ENCODE assay signal across 9 mouse cellular contexts in the genomic region with DNA sequence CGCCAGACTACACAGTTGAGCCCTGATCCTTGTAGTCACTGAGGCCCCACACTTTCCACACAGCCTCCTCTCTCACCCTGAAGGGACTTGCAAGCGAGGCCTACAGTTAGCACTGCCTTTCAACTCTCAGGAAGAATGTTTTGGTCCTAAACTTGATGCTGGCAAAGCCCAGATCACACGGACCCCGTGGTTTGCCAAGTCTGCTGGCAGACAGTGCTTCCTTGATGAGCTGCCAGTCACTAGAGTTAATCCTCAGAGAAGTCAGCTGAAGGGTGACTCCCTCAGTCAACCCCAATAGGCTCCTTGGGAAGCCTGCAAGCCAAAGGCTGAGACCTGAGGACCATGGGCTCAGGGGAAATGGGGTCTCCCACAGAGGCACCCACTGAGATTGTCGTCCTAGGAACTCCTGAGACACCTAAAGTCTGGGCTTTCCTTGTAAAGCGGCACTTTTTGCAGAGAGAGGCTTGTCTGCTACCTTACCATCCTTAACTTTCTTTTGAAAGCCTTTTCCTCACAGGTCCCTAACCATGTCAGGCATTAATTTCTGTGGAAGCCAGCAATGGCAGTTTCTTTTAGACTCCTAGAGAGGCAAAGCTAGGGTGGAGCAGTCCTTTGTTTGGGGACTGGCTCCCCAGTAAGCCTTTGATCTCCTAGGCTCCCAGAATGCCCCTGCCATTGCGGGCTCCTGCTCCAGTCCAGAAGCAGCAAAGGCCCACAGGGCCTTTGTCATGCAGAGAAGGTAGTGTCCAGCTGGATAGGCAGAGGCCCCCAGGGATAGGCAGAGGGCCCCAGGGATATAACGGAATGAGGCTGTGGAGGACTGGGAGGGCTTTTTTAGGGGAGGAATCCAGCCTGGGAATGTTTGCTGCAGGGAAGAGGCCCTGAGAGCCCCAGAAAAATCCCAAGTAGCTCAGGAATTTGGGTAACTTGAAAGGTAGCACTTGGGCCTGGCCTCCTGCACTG. TPM values are rescaled to one million over a fixed set of nuclear protein-coding genes. Genes with fewer than 3 reads are reported as not detected.
DNase-seq lines count a peak whose midpoint lies in the region; ATAC-seq and TF ChIP-seq lines count a peak whose summit lies in the region.
"Had no signal": no experiment of that assay in that cellular context is flagged by ENCODE, and none has a peak within 500 bp of the region (broad histone marks: within the 10 kb centered on the region; RNA-seq: fewer than 3 reads in every experiment).

No protein-coding gene starts in this region.

- peak overlapping the region; percentile 66 for H3K27ac ChIP-seq in hindbrain, embryonic 12.5 days
- no peak overlapping the region; the same call in 1 of the 2 replicates for H3K27ac ChIP-seq in midbrain, embryonic 16.5 days (ENCODE audit: low read length)
- H3K27ac ChIP-seq in liver, embryonic 12.5 days = no peak overlapping the region

- peaks cover 28% of the 10 kb centered on the region for H3K4me1 ChIP-seq in E14TG2a.4 (replicated peaks; ENCODE audit: low read depth, low read length)
- H3K4me1 ChIP-seq in hindbrain, embryonic 12.5 days = peaks cover 20% of the 10 kb centered on the region
- H3K4me1 ChIP-seq in midbrain, embryonic 16.5 days (ENCODE audit: control insufficient read depth, insufficient read depth, low read length) = 0 out of 2 replicates have a peak, but pooled peaks cover 4% of the 10 kb centered on the region
- H3K4me1 ChIP-seq in liver, embryonic 12.5 days = no peaks in the 10 kb centered on the region

- WGBS in hindbrain, embryonic 12.5 days = 24% methylated on average over 8 of the region's 8 CpGs
- WGBS in midbrain, embryonic 16.5 days = 10% methylated on average over 8 of the region's 8 CpGs
- WGBS in liver, embryonic 12.5 days (ENCODE audit: insufficient replicate concordance) = 57% methylated on average over 8 of the region's 8 CpGs

- H3K36me3 ChIP-seq in E14TG2a.4 (ENCODE audit: insufficient read depth, low read length) = no peaks in the 10 kb centered on the region
- H3K36me3 ChIP-seq in hindbrain, embryonic 12.5 days = no peaks in the 10 kb centered on the region
- no peaks in the 10 kb centered on the region for H3K36me3 ChIP-seq in midbrain, embryonic 16.5 days (ENCODE audit: control insufficient read depth, insufficient read depth, low read length)
- no peaks in the 10 kb centered on the region for H3K36me3 ChIP-seq in liver, embryonic 12.5 days

- H3K9ac ChIP-seq in hindbrain, embryonic 12.5 days = no peak overlapping the region
- no peak overlapping the region for H3K9ac ChIP-seq in midbrain, embryonic 16.5 days (ENCODE audit: low read depth, low read length)
- no peak overlapping the region for H3K9ac ChIP-seq in liver, embryonic 12.5 days

- peak; percentile 16 for DNase-seq in adrenal gland, postnatal 25 days
- DNase-seq in adrenal gland, postnatal 4 days (ENCODE audit: low spot score in 2 of 2) = no peak
- DNase-seq in fibroblast of lung, adult 2 months (ENCODE audit: low read depth) = peak; percentile 61
- DNase-seq in ovary, postnatal 14 days (ENCODE audit: low spot score) = no peak

- ATAC-seq in hindbrain, embryonic 12.5 days (ENCODE audit: low FRiP score) = peak; percentile 79
- ATAC-seq in midbrain, embryonic 16.5 days = peak; percentile 63
- no peak for ATAC-seq in liver, embryonic 12.5 days

- H3K4me2 ChIP-seq in hindbrain, embryonic 12.5 days (replicated peaks) = no peak overlapping the region
- H3K4me2 ChIP-seq in midbrain, embryonic 16.5 days (ENCODE audit: low read length) = no peak overlapping the region
- H3K4me2 ChIP-seq in liver, embryonic 12.5 days = no peak overlapping the region

- no peak for TF ChIP-seq CTCF in E14TG2a.4 (conservative IDR thresholded peaks at IDR 0.05; ENCODE audit: low read length)

- H3K4me3 ChIP-seq in E14TG2a.4 (replicated peaks; ENCODE audit: low read length) = 0 out of 2 replicates have a peak overlapping the region, but pooled peaks have one; percentile 26
- no peak overlapping the region for H3K4me3 ChIP-seq in hindbrain, embryonic 12.5 days
- H3K4me3 ChIP-seq in midbrain, embryonic 16.5 days (ENCODE audit: low read depth, low read length) = no peak overlapping the region
- H3K4me3 ChIP-seq in liver, embryonic 12.5 days = no peak overlapping the region
- H3K4me3 ChIP-seq: myocyte had no signal

- H3K27me3 ChIP-seq in E14TG2a.4 (ENCODE audit: insufficient read depth, low read length) = peaks cover 29% of the 10 kb centered on the region
- no peaks in the 10 kb centered on the region for H3K27me3 ChIP-seq in hindbrain, embryonic 12.5 days
- no peaks in the 10 kb centered on the region for H3K27me3 ChIP-seq in midbrain, embryonic 16.5 days (ENCODE audit: control insufficient read depth, insufficient read depth, low read depth, low read length)
- H3K27me3 ChIP-seq in liver, embryonic 12.5 days (replicated peaks) = no peaks in the 10 kb centered on the region

- H3K9me3 ChIP-seq in E14TG2a.4 (ENCODE audit: low read length) = no peaks in the 10 kb centered on the region
- no peaks in the 10 kb centered on the region for H3K9me3 ChIP-seq in hindbrain, embryonic 12.5 days (replicated peaks)
- no peaks in the 10 kb centered on the region for H3K9me3 ChIP-seq in midbrain, embryonic 16.5 days (replicated peaks; ENCODE audit: control insufficient read depth, low read length, poor library complexity, severe bottlenecking)
- no peaks in the 10 kb centered on the region for H3K9me3 ChIP-seq in liver, embryonic 12.5 days (replicated peaks)

RNA-seq across cellular contexts. Expression of a gene that starts 44.4 kb away (rescaled TPM):
- total RNA-seq in adrenal gland, postnatal 25 days (2021) = 18.7 and 20.0 TPM in 2 replicates
- 10 to 100 TPM; 26.2 to 26.5 TPM for total RNA-seq in adrenal gland, postnatal 4 days (2021)
- polyA plus RNA-seq in hindbrain, embryonic 12.5 days (2016; fragmentation: Nextera tagmentation; extraction: Ambion mirVana) = 14.0 and 15.8 TPM in 2 replicates
- polyA plus RNA-seq in midbrain, embryonic 16.5 days (2015; fragmentation: Nextera tagmentation; extraction: Ambion mirVana) = 5.2 and 6.8 TPM in 2 replicates
- polyA plus RNA-seq in liver, embryonic 12.5 days (2016; fragmentation: Nextera tagmentation; extraction: Ambion mirVana) = 6.3 and 7.2 TPM in 2 replicates

Comparison
In these comparisons a context has a peak if more than half of its experiments do, and no peak if none do; other contexts are left out.
1. DNase-seq: peak in adrenal gland, postnatal 25 days (single experiment) and fibroblast of lung, adult 2 months (single experiment); none in adrenal gland, postnatal 4 days (0 of 2) and ovary, postnatal 14 days (single experiment).